Mouse (Mus musculus): ENCODE data around the gene Atp5e.

Atp5e gene

GRCm38 (mm10) chr2:174415001-174415730 lies 48.7 kb downstream of the Atp5e start:
- DNase-seq (ENCODE audit: low spot score): no peak

- no peak for DNase-seq (ENCODE audit: low spot score)
Measured at GRCm38 (mm10) chr2:174413127-174413526, 50.8 kb downstream of the Atp5e start.
